Mouse (Mus musculus) R1 (cell line): ENCODE results near the gene Klhl29.

Experiments
- DNase-seq: peaks from one replicate; pipeline ENCODE4 v3.0.0-alpha.2; 2018; ENCODE audit warnings: low read depth, low spot score

Gene Klhl29

GRCm38 (mm10) chr12:5254246-5254982 is 121.1 kb downstream of the Klhl29 start:
- no peak for DNase-seq

- DNase-seq, result no peak
Observed at GRCm38 (mm10) chr12:5253289-5254005, 122.0 kb downstream of the Klhl29 start.

- no peak for DNase-seq
Observed at GRCm38 (mm10) chr12:5252569-5252968, 122.9 kb downstream of the Klhl29 start.

- peak; percentile 9 for DNase-seq
Observed at GRCm38 (mm10) chr12:5250042-5250441, 125.4 kb downstream of the Klhl29 start.

- DNase-seq, result no peak
Observed at GRCm38 (mm10) chr12:5249068-5249467, 126.4 kb downstream of the Klhl29 start.

GRCm38 (mm10) chr12:5247505-5247904 is 128.0 kb downstream of the Klhl29 start:
- no peak for DNase-seq

GRCm38 (mm10) chr12:5246721-5247341 is 128.7 kb downstream of the Klhl29 start:
- no peak for DNase-seq

GRCm38 (mm10) chr12:5246193-5246621 is 129.3 kb downstream of the Klhl29 start:
- DNase-seq, result no peak

- DNase-seq, result no peak
Observed at GRCm38 (mm10) chr12:5245207-5245597, 130.3 kb downstream of the Klhl29 start.

- DNase-seq, result no peak
Observed at GRCm38 (mm10) chr12:5244431-5245206, 130.9 kb downstream of the Klhl29 start.

- DNase-seq, result no peak
Observed at GRCm38 (mm10) chr12:5243867-5244266, 131.6 kb downstream of the Klhl29 start.

GRCm38 (mm10) chr12:5243449-5243848 is 132.0 kb downstream of the Klhl29 start:
- DNase-seq, result no peak

- no peak for DNase-seq
Observed at GRCm38 (mm10) chr12:5242551-5243330, 132.7 kb downstream of the Klhl29 start.

- DNase-seq, result no peak
Observed at GRCm38 (mm10) chr12:5239451-5240245, 135.8 kb downstream of the Klhl29 start.

GRCm38 (mm10) chr12:5237078-5237477 is 138.4 kb downstream of the Klhl29 start:
- no peak for DNase-seq

- DNase-seq, result peak; percentile 35
Observed at GRCm38 (mm10) chr12:5235596-5235995, 139.9 kb downstream of the Klhl29 start.

- DNase-seq, result no peak
Observed at GRCm38 (mm10) chr12:5230504-5230903, 145.0 kb downstream of the Klhl29 start.

- DNase-seq, result peak; percentile 19
Observed at GRCm38 (mm10) chr12:5226676-5227654, 148.5 kb downstream of the Klhl29 start.

- no peak for DNase-seq
Observed at GRCm38 (mm10) chr12:5223595-5223994, 151.9 kb downstream of the Klhl29 start.
